Mouse (Mus musculus): ENCODE data around the gene Nol9. TPM values are rescaled to one million over a fixed set of nuclear protein-coding genes. Genes with fewer than 3 reads are reported as not detected.
A peak's percentile ranks its signal among the peaks of the same experiment; 100 is the strongest.

Nol9 gene
- polyA plus RNA-seq (2012; rRNA removed), result 9.7 and 14.3 TPM in 2 replicates

- H3K27ac ChIP-seq (ENCODE audit: insufficient read depth, low read depth, low read length), result no peak within 1 kb of the TSS
- no peaks in the 10 kb centered on the region for H3K27me3 ChIP-seq (ENCODE audit: control insufficient read depth, insufficient read depth, low read length)
- TF ChIP-seq CTCF (IDR thresholded peaks at IDR 0.05; ENCODE audit: extremely low read depth, insufficient read length, insufficient replicate concordance, low read depth, low read length), result peak; percentile 98
- peak; percentile 64 for TF ChIP-seq POLR2A (IDR thresholded peaks at IDR 0.05; ENCODE audit: low read depth, low read length)
- H3K4me3 ChIP-seq (ENCODE audit: low read depth, low read length), result peak within 1 kb of the TSS; percentile 99
- under 1% methylated on average over 85 of the region's 86 CpGs for WGBS
- H3K36me3 ChIP-seq (ENCODE audit: control insufficient read depth, insufficient read depth, low read length), result peaks cover 30% of the 10 kb centered on the region
- H3K4me1 ChIP-seq (ENCODE audit: control insufficient read depth, insufficient read depth, insufficient read length, low read length), result peaks cover 3% of the 10 kb centered on the region
Observed at GRCm38 (mm10) chr4:152038985-152039830, at the start of gene Nol9. Gene Nol9, plus strand, starts transcription at chr4:152039321.

GRCm38 (mm10) chr4:151992091-151992490 lies 47.0 kb upstream of the Nol9 start:
- TF ChIP-seq POLR2A (IDR thresholded peaks at IDR 0.05; ENCODE audit: low read depth, low read length) (no peak), CTCF (IDR thresholded peaks at IDR 0.05; ENCODE audit: extremely low read depth, insufficient read length, insufficient replicate concordance, low read depth, low read length) (no peak)
- H3K27ac ChIP-seq (ENCODE audit: insufficient read depth, low read depth, low read length), result no peak overlapping the region
- WGBS, result 92% methylated on average over 9 of the region's 9 CpGs
- H3K36me3 ChIP-seq (ENCODE audit: control insufficient read depth, insufficient read depth, low read length), result peaks cover 15% of the 10 kb centered on the region
- H3K4me3 ChIP-seq (ENCODE audit: low read depth, low read length), result no peak overlapping the region
- no peaks in the 10 kb centered on the region for H3K27me3 ChIP-seq (ENCODE audit: control insufficient read depth, insufficient read depth, low read length)
- H3K4me1 ChIP-seq (ENCODE audit: control insufficient read depth, insufficient read depth, insufficient read length, low read length), result peaks cover 13% of the 10 kb centered on the region

- no peak for TF ChIP-seq POLR2A (IDR thresholded peaks at IDR 0.05; ENCODE audit: low read depth, low read length)
- TF ChIP-seq CTCF (IDR thresholded peaks at IDR 0.05; ENCODE audit: extremely low read depth, insufficient read length, insufficient replicate concordance, low read depth, low read length), result no peak
- WGBS, result 73% methylated on average over 6 of the region's 6 CpGs
- H3K36me3 ChIP-seq (ENCODE audit: control insufficient read depth, insufficient read depth, low read length), result peaks cover 15% of the 10 kb centered on the region
- peaks cover 10% of the 10 kb centered on the region for H3K4me1 ChIP-seq (ENCODE audit: control insufficient read depth, insufficient read depth, insufficient read length, low read length)
- H3K27ac ChIP-seq (ENCODE audit: insufficient read depth, low read depth, low read length), result no peak overlapping the region
- no peaks in the 10 kb centered on the region for H3K27me3 ChIP-seq (ENCODE audit: control insufficient read depth, insufficient read depth, low read length)
- H3K4me3 ChIP-seq (ENCODE audit: low read depth, low read length), result no peak overlapping the region
Observed at GRCm38 (mm10) chr4:151993035-151993434, 46.1 kb upstream of the Nol9 start.

- 3% methylated on average over 61 of the region's 61 CpGs for WGBS
Observed at GRCm38 (mm10) chr4:151994228-151995171, 44.6 kb upstream of the Nol9 start.

GRCm38 (mm10) chr4:151995371-151996172 lies 43.5 kb upstream of the Nol9 start:
- TF ChIP-seq POLR2A (IDR thresholded peaks at IDR 0.05; ENCODE audit: low read depth, low read length), result no peak
- TF ChIP-seq CTCF (IDR thresholded peaks at IDR 0.05; ENCODE audit: extremely low read depth, insufficient read length, insufficient replicate concordance, low read depth, low read length), result no peak
- WGBS, result 1% methylated on average over 108 of the region's 111 CpGs
- peak overlapping the region; percentile 99 for H3K4me3 ChIP-seq (ENCODE audit: low read depth, low read length)
- peaks cover 15% of the 10 kb centered on the region for H3K36me3 ChIP-seq (ENCODE audit: control insufficient read depth, insufficient read depth, low read length)
- peaks cover 4% of the 10 kb centered on the region for H3K4me1 ChIP-seq (ENCODE audit: control insufficient read depth, insufficient read depth, insufficient read length, low read length)
- H3K27me3 ChIP-seq (ENCODE audit: control insufficient read depth, insufficient read depth, low read length), result no peaks in the 10 kb centered on the region
- H3K27ac ChIP-seq (ENCODE audit: insufficient read depth, low read depth, low read length), result peak overlapping the region; percentile 53

More at GRCm38 (mm10) chr4:151994228-151995171, 44.6 kb upstream of the Nol9 start:
- H3K4me3 ChIP-seq (ENCODE audit: low read depth, low read length), result peak overlapping the region; percentile 99
- H3K36me3 ChIP-seq (ENCODE audit: control insufficient read depth, insufficient read depth, low read length), result peaks cover 15% of the 10 kb centered on the region
- TF ChIP-seq POLR2A (IDR thresholded peaks at IDR 0.05; ENCODE audit: low read depth, low read length) (no peak), CTCF (IDR thresholded peaks at IDR 0.05; ENCODE audit: extremely low read depth, insufficient read length, insufficient replicate concordance, low read depth, low read length) (no peak)
- no peaks in the 10 kb centered on the region for H3K27me3 ChIP-seq (ENCODE audit: control insufficient read depth, insufficient read depth, low read length)
- peaks cover 4% of the 10 kb centered on the region for H3K4me1 ChIP-seq (ENCODE audit: control insufficient read depth, insufficient read depth, insufficient read length, low read length)
- no peak overlapping the region for H3K27ac ChIP-seq (ENCODE audit: insufficient read depth, low read depth, low read length)

- Histone ChIP-seq H3K27me3 (ENCODE audit: control insufficient read depth, insufficient read depth, low read length) (no peaks in the 10 kb centered on the region), H3K4me1 (ENCODE audit: control insufficient read depth, insufficient read depth, insufficient read length, low read length) (peaks cover 4% of the 10 kb centered on the region), H3K4me3 (ENCODE audit: low read depth, low read length) (peak within 1 kb of the TSS; percentile 99), H3K27ac (ENCODE audit: insufficient read depth, low read depth, low read length) (peak within 1 kb of the TSS; percentile 88), H3K36me3 (ENCODE audit: control insufficient read depth, insufficient read depth, low read length) (peaks cover 10% of the 10 kb centered on the region)
- TF ChIP-seq CTCF (IDR thresholded peaks at IDR 0.05; ENCODE audit: extremely low read depth, insufficient read length, insufficient replicate concordance, low read depth, low read length) (no peak), POLR2A (IDR thresholded peaks at IDR 0.05; ENCODE audit: low read depth, low read length) (peak; percentile 58; the same call in 1 of the 2 replicates)
- under 1% methylated on average over 94 of the region's 94 CpGs for WGBS
Observed at GRCm38 (mm10) chr4:151996173-151996950, 42.8 kb upstream of the Nol9 start, which contains the start of gene Phf13. Gene Phf13, minus strand, starts transcription at chr4:151996258.

All from small intestine, adult 2 months (tissue).